Mouse (Mus musculus): ENCODE data around the gene Tectb. TPM values are rescaled to one million over a fixed set of nuclear protein-coding genes. Genes with fewer than 3 reads are reported as not detected.
A peak's percentile ranks its signal among the peaks of the same experiment; 100 is the strongest.

Tectb gene
- total and polyA plus RNA-seq, 2 experiments from 2014 or later = 0.10 TPM

DNA sequence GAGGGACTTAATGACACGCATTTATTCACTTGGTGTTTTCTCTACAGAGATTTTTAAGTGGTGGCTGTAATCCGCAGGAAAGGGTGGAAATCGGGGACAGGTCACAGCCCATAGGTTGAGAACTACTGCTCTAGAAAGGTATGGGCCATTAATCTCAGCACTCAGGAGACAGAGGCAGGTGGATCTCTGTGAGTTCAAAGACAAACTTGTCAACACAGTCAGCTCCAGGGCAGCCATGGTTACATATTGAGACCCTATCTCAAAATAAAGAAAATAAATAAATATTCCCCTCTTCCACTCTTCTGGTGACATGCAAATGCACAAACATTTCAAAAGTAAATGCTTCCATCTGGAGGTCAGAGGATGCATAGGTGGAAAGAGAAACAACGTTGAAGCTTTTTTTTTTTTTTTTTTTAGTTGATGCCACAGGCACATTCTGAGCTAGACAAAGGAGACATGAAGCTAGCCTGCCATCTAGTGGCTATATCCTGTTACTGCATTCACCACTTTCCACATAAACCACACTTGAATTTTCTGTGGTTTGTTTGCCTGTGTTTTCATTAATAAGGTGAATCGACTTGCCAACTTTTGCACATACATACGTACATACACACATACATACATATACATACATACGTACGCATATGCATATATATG lies 26.1 kb downstream of the Tectb start:
- 38% methylated on average over 8 of the region's 8 CpGs for WGBS

DNA sequence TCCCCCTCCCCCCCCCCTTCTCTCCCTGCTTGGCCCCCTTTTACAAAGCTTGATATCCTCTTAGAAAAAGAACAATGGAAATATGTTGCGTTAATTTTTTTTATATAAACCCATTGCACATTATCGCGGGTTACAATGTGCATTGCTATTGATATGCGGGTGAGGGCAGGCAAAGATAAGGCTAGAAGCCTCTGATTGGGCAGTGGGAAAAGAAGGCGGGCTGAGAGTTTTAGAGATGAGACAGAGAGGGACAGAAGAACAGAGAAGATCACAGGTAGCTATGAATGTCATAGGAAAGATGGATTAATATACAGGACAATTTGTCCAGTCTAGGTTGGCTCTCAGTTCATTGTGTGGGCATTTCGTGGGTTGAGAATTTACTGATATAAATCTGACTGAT lies 26.7 kb downstream of the Tectb start:
- Histone ChIP-seq H3K9me3 (ENCODE audit: low read length) (no peaks in the 10 kb centered on the region), H3K27ac (no peak overlapping the region), H3K4me3 (ENCODE audit: low read length) (no peak overlapping the region), H3K9ac (replicated peaks; ENCODE audit: low read length) (no peak overlapping the region), H3K36me3 (ENCODE audit: insufficient read depth, low read length) (no peaks in the 10 kb centered on the region), H3K4me2 (ENCODE audit: low read depth, low read length) (no peak overlapping the region), H3K4me1 (ENCODE audit: insufficient read depth, low read length) (no peaks in the 10 kb centered on the region), H3K27me3 (ENCODE audit: insufficient read depth, low read length) (no peaks in the 10 kb centered on the region)
- DNase-seq (ENCODE audit: low spot score) (no peak), ATAC-seq (no peak)
- WGBS = 58% methylated on average over 6 of the region's 6 CpGs
- no peak for TF ChIP-seq CTCF (IDR thresholded peaks at IDR 0.05; ENCODE audit: low read depth)

More for the DNA sequence above, 26.1 kb downstream of the Tectb start:
- Histone ChIP-seq H3K9ac (replicated peaks; ENCODE audit: low read length) (no peak overlapping the region), H3K4me2 (ENCODE audit: low read depth, low read length) (no peak overlapping the region), H3K36me3 (ENCODE audit: insufficient read depth, low read length) (no peaks in the 10 kb centered on the region), H3K27me3 (ENCODE audit: insufficient read depth, low read length) (no peaks in the 10 kb centered on the region), H3K27ac (no peak overlapping the region), H3K4me3 (ENCODE audit: low read length) (no peak overlapping the region), H3K4me1 (ENCODE audit: insufficient read depth, low read length) (no peaks in the 10 kb centered on the region), H3K9me3 (ENCODE audit: low read length) (no peaks in the 10 kb centered on the region)
- DNase-seq (ENCODE audit: low spot score) = peak; percentile 87
- ATAC-seq = peak; percentile 70
- TF ChIP-seq CTCF (IDR thresholded peaks at IDR 0.05; ENCODE audit: low read depth) = peak; percentile 92

DNA sequence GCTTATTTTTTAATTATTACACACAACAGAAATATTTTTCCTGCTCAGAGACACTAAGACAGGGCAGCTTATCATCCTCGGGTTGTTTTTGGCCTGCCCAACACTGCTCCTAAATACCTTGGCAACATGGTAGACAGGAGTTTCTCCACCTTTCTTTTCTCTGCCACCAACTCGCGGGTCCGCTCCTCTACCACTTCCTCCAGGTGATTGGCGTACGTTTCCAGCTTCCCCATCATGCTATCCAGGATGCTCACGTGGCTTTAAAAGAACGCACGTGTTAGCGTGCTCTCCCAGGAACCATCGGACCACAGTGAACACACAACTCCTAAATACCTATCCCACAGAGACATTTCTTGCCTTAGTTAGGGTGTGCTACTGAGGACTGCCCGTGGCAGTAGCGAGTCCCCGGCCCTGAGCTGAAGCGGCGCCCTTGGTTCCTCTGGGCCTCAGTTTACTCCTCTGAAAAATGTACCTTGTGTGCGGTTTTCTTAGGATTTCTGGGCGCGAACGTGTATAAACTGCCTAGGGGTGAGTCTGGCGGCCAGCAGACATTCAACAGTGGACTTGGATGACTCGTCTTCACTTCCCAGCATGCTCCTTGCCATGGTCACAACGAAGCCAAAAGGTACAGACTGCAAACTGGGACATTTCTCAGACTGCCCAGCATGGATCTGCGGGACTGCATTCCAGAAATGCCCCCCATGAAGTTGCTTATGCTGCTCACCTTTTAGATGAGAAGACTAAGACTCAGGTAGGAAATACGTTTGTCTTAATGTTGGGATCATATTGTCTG lies 27.4 kb downstream of the Tectb start:
- WGBS = 69% methylated on average over 25 of the region's 25 CpGs
- Histone ChIP-seq H3K4me2 (ENCODE audit: low read depth, low read length) (no peak overlapping the region), H3K9me3 (ENCODE audit: low read length) (no peaks in the 10 kb centered on the region), H3K4me1 (ENCODE audit: insufficient read depth, low read length) (no peaks in the 10 kb centered on the region), H3K27ac (no peak overlapping the region), H3K4me3 (ENCODE audit: low read length) (no peak overlapping the region), H3K9ac (replicated peaks; ENCODE audit: low read length) (no peak overlapping the region), H3K27me3 (ENCODE audit: insufficient read depth, low read length) (no peaks in the 10 kb centered on the region), H3K36me3 (ENCODE audit: insufficient read depth, low read length) (no peaks in the 10 kb centered on the region)
- DNase-seq (ENCODE audit: low spot score) = no peak
- TF ChIP-seq CTCF (IDR thresholded peaks at IDR 0.05; ENCODE audit: low read depth) = no peak
- ATAC-seq = no peak

DNA sequence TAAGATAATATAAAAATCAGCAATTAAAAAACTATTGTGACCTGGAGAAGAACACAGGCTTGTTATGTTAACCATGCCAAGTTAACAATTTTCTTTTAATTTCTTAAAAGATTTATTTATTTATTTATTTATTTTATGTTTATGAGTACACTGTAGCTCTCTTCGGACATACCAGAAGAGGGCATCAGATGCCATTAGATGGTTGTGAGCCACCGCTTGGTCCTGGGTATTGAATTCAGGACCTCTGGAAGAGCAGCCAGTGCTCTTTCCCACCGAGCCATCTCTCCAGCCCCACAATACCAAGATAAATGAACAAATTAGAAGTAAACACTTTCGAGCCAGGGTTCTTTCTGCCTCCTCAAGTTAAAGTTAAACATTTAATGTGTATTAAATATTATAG lies 28.1 kb downstream of the Tectb start:
- Histone ChIP-seq H3K36me3 (ENCODE audit: insufficient read depth, low read length) (no peaks in the 10 kb centered on the region), H3K4me2 (ENCODE audit: low read depth, low read length) (no peak overlapping the region)
- TF ChIP-seq CTCF (IDR thresholded peaks at IDR 0.05; ENCODE audit: low read depth) = no peak

DNA sequence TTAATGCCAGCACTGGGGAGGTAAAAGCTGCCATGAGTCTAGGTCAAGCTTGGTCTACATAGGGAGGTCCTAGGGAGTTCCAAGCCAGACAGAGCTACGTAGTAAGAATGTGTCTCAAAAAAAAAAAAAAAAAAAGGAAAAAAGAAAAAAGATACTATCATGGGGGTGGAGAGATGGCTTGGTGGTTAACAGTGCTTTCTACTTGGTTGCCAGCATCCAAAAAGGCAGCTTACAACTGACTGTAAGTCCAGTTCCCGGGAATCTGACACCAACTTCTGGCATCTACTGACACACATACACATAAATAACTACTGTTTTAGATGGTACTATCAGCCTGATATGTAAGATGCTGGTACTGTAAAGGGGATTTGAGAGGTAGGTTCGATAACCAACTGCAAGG lies 28.6 kb downstream of the Tectb start:
- no peak overlapping the region for H3K4me2 ChIP-seq (ENCODE audit: low read depth, low read length)
- no peak overlapping the region for H3K9ac ChIP-seq (replicated peaks; ENCODE audit: low read length)
- no peaks in the 10 kb centered on the region for H3K4me1 ChIP-seq (ENCODE audit: insufficient read depth, low read length)
- WGBS = 92% methylated on average over 3 of the region's 3 CpGs
- no peaks in the 10 kb centered on the region for H3K9me3 ChIP-seq (ENCODE audit: low read length)
- H3K36me3 ChIP-seq (ENCODE audit: insufficient read depth, low read length) = no peaks in the 10 kb centered on the region
- DNase-seq (ENCODE audit: low spot score) = no peak
- H3K27me3 ChIP-seq (ENCODE audit: insufficient read depth, low read length) = no peaks in the 10 kb centered on the region
- no peak overlapping the region for H3K27ac ChIP-seq
- ATAC-seq = no peak
- TF ChIP-seq CTCF (IDR thresholded peaks at IDR 0.05; ENCODE audit: low read depth) = no peak
- H3K4me3 ChIP-seq (ENCODE audit: low read length) = no peak overlapping the region

More for the DNA sequence above, 28.1 kb downstream of the Tectb start:
- no peak for ATAC-seq
- Histone ChIP-seq H3K27me3 (ENCODE audit: insufficient read depth, low read length) (no peaks in the 10 kb centered on the region), H3K27ac (no peak overlapping the region), H3K4me1 (ENCODE audit: insufficient read depth, low read length) (no peaks in the 10 kb centered on the region), H3K9ac (replicated peaks; ENCODE audit: low read length) (no peak overlapping the region), H3K9me3 (ENCODE audit: low read length) (no peaks in the 10 kb centered on the region), H3K4me3 (ENCODE audit: low read length) (no peak overlapping the region)
- DNase-seq (ENCODE audit: low spot score) = no peak
- WGBS = 73% methylated on average over 4 of the region's 4 CpGs

DNA sequence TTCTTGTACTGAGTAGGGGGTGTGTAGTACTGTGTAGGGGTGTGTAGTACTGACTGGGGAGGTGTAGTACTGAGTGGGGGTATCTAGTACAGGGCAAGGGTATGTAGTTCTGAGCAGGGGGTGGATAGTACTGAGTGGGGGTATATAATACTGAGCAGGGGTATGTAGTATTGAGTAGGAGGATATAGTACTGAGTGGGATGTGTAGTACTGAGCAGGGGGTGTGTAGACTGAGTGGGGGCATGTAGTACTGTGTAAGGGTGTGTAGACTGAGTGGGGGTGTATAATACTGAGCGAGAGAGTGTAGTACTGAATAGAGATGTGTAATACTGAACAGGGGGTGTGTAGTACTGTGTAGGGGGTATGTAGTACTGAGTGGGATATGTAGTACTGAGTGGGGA lies 31.2 kb downstream of the Tectb start:
- no peaks in the 10 kb centered on the region for H3K9me3 ChIP-seq (ENCODE audit: low read length)
- DNase-seq (ENCODE audit: low spot score) = no peak
- no peak overlapping the region for H3K4me3 ChIP-seq (ENCODE audit: low read length)
- ATAC-seq = 0 out of 2 replicates have a peak, but pooled peaks have one; percentile 35
- TF ChIP-seq CTCF (IDR thresholded peaks at IDR 0.05; ENCODE audit: low read depth) = no peak
- H3K9ac ChIP-seq (replicated peaks; ENCODE audit: low read length) = no peak overlapping the region
- H3K27me3 ChIP-seq (ENCODE audit: insufficient read depth, low read length) = no peaks in the 10 kb centered on the region
- H3K4me1 ChIP-seq (ENCODE audit: insufficient read depth, low read length) = no peaks in the 10 kb centered on the region
- H3K4me2 ChIP-seq (ENCODE audit: low read depth, low read length) = no peak overlapping the region
- H3K27ac ChIP-seq = no peak overlapping the region
- no peaks in the 10 kb centered on the region for H3K36me3 ChIP-seq (ENCODE audit: insufficient read depth, low read length)
- WGBS = 94% methylated on average over 1 of the region's 1 CpGs
